Mouse (Mus musculus): ENCODE data around the gene Lbx2. TPM values are rescaled to one million over a fixed set of nuclear protein-coding genes. Genes with fewer than 3 reads are reported as not detected.

Lbx2 gene
- polyA plus RNA-seq, 1 experiment from 2014 or later, result 0.27 TPM

GRCm38 (mm10) chr6:83074979-83075378 is 11.2 kb upstream of the Lbx2 start:
- 22% methylated on average over 2 of the region's 2 CpGs for WGBS
- H3K27me3 ChIP-seq, result peaks cover 64% of the 10 kb centered on the region
- no peak overlapping the region for H3K4me3 ChIP-seq
- no peak for ATAC-seq (ENCODE audit: insufficient number of reproducible peaks, insufficient read depth, low FRiP score, low TSS enrichment, low read depth)
- peaks cover 35% of the 10 kb centered on the region for H3K4me1 ChIP-seq
- no peak overlapping the region for H3K9ac ChIP-seq
- peaks cover 5% of the 10 kb centered on the region for H3K36me3 ChIP-seq
- H3K9me3 ChIP-seq, result no peaks in the 10 kb centered on the region
- no peak overlapping the region for H3K4me2 ChIP-seq
- H3K27ac ChIP-seq, result no peak overlapping the region

GRCm38 (mm10) chr6:83077630-83078323 is 8.4 kb upstream of the Lbx2 start, which contains the start of gene Pcgf1:
Gene Pcgf1, plus strand, starts transcription at chr6:83077869.
- peaks cover 31% of the 10 kb centered on the region for H3K36me3 ChIP-seq
- peak within 1 kb of the TSS; percentile 93 for H3K4me2 ChIP-seq
- peaks cover 20% of the 10 kb centered on the region for H3K4me1 ChIP-seq
- peaks cover 46% of the 10 kb centered on the region for H3K27me3 ChIP-seq
- peak within 1 kb of the TSS; percentile 85 for H3K9ac ChIP-seq
- H3K27ac ChIP-seq, result peak within 1 kb of the TSS; percentile 88
- peak within 1 kb of the TSS; percentile 81 for H3K4me3 ChIP-seq
- under 1% methylated on average over 54 of the region's 54 CpGs for WGBS
- H3K9me3 ChIP-seq, result no peaks in the 10 kb centered on the region
- peak; percentile 78 for ATAC-seq (ENCODE audit: insufficient number of reproducible peaks, insufficient read depth, low FRiP score, low TSS enrichment, low read depth)

- Histone ChIP-seq H3K4me2 (peak overlapping the region; percentile 93), H3K4me1 (peaks cover 20% of the 10 kb centered on the region), H3K4me3 (peak overlapping the region; percentile 81), H3K27me3 (peaks cover 47% of the 10 kb centered on the region), H3K9me3 (no peaks in the 10 kb centered on the region), H3K9ac (peak overlapping the region; percentile 85), H3K27ac (peak overlapping the region; percentile 88), H3K36me3 (peaks cover 31% of the 10 kb centered on the region)
- peak; percentile 90 for ATAC-seq (ENCODE audit: insufficient number of reproducible peaks, insufficient read depth, low FRiP score, low TSS enrichment, low read depth)
- WGBS, result 0% methylated on average over 46 of the region's 46 CpGs
These were observed 7.8 kb upstream of the Lbx2 start for GRCm38 (mm10) chr6:83078324-83078858.

- Histone ChIP-seq H3K9ac (no peak overlapping the region), H3K27me3 (peaks cover 47% of the 10 kb centered on the region), H3K4me3 (no peak overlapping the region), H3K9me3 (no peaks in the 10 kb centered on the region), H3K36me3 (peaks cover 31% of the 10 kb centered on the region), H3K4me2 (no peak overlapping the region), H3K4me1 (peaks cover 31% of the 10 kb centered on the region), H3K27ac (no peak overlapping the region)
- 95% methylated on average over 5 of the region's 5 CpGs for WGBS
- ATAC-seq (ENCODE audit: insufficient number of reproducible peaks, insufficient read depth, low FRiP score, low TSS enrichment, low read depth), result no peak
These were observed 6.0 kb upstream of the Lbx2 start for GRCm38 (mm10) chr6:83080210-83080609.

- Histone ChIP-seq H3K4me3 (no peak overlapping the region), H3K27me3 (peaks cover 67% of the 10 kb centered on the region), H3K9ac (peak overlapping the region; percentile 36; the same call in 1 of the 2 replicates), H3K36me3 (peaks cover 31% of the 10 kb centered on the region), H3K9me3 (no peaks in the 10 kb centered on the region), H3K4me1 (peaks cover 43% of the 10 kb centered on the region), H3K27ac (no peak overlapping the region), H3K4me2 (no peak overlapping the region)
- 16% methylated on average over 5 of the region's 5 CpGs for WGBS
- ATAC-seq (ENCODE audit: insufficient number of reproducible peaks, insufficient read depth, low FRiP score, low TSS enrichment, low read depth), result no peak
These were observed 2.7 kb upstream of the Lbx2 start for GRCm38 (mm10) chr6:83083497-83083896.

- H3K9ac ChIP-seq, result no peak overlapping the region
- H3K36me3 ChIP-seq, result peaks cover 31% of the 10 kb centered on the region
- H3K9me3 ChIP-seq, result no peaks in the 10 kb centered on the region
- H3K4me1 ChIP-seq, result peaks cover 35% of the 10 kb centered on the region
- H3K27ac ChIP-seq, result no peak overlapping the region
- WGBS, result 7% methylated on average over 6 of the region's 6 CpGs
- no peak overlapping the region for H3K4me3 ChIP-seq
- peaks cover 76% of the 10 kb centered on the region for H3K27me3 ChIP-seq
- no peak for ATAC-seq (ENCODE audit: insufficient number of reproducible peaks, insufficient read depth, low FRiP score, low TSS enrichment, low read depth)
- H3K4me2 ChIP-seq, result no peak overlapping the region
These were observed 1.7 kb upstream of the Lbx2 start for GRCm38 (mm10) chr6:83084477-83084876.

- Histone ChIP-seq H3K4me1 (peaks cover 30% of the 10 kb centered on the region), H3K4me2 (peak overlapping the region; percentile 55), H3K27me3 (peaks cover 96% of the 10 kb centered on the region), H3K9me3 (no peaks in the 10 kb centered on the region), H3K27ac (no peak overlapping the region), H3K4me3 (peak overlapping the region; percentile 27), H3K9ac (no peak overlapping the region), H3K36me3 (peaks cover 2% of the 10 kb centered on the region; the same call in 1 of the 2 replicates)
- WGBS, result 2% methylated on average over 47 of the region's 47 CpGs
- no peak for ATAC-seq (ENCODE audit: insufficient number of reproducible peaks, insufficient read depth, low FRiP score, low TSS enrichment, low read depth)
These were observed 1.2 kb downstream of the Lbx2 start for GRCm38 (mm10) chr6:83087205-83087925.

- Histone ChIP-seq H3K36me3 (no peaks in the 10 kb centered on the region), H3K27me3 (peaks cover 96% of the 10 kb centered on the region), H3K4me3 (peak overlapping the region; percentile 27), H3K9ac (no peak overlapping the region), H3K9me3 (no peaks in the 10 kb centered on the region), H3K4me1 (peaks cover 30% of the 10 kb centered on the region), H3K27ac (no peak overlapping the region), H3K4me2 (peak overlapping the region; percentile 55)
- ATAC-seq (ENCODE audit: insufficient number of reproducible peaks, insufficient read depth, low FRiP score, low TSS enrichment, low read depth), result no peak
- WGBS, result 4% methylated on average over 9 of the region's 9 CpGs
These were observed 1.7 kb downstream of the Lbx2 start for GRCm38 (mm10) chr6:83087926-83088260.

GRCm38 (mm10) chr6:83092416-83093127 is 6.4 kb downstream of the Lbx2 start:
- Histone ChIP-seq H3K9me3 (no peaks in the 10 kb centered on the region), H3K4me2 (no peak overlapping the region), H3K27ac (no peak overlapping the region), H3K4me1 (peaks cover 3% of the 10 kb centered on the region), H3K36me3 (no peaks in the 10 kb centered on the region), H3K27me3 (peaks cover 66% of the 10 kb centered on the region), H3K4me3 (no peak overlapping the region), H3K9ac (no peak overlapping the region)
- no peak for ATAC-seq (ENCODE audit: insufficient number of reproducible peaks, insufficient read depth, low FRiP score, low TSS enrichment, low read depth)
- 37% methylated on average over 6 of the region's 6 CpGs for WGBS

- H3K4me2 ChIP-seq, result no peak overlapping the region
- H3K27ac ChIP-seq, result no peak overlapping the region
- WGBS, result 42% methylated on average over 6 of the region's 6 CpGs
- no peaks in the 10 kb centered on the region for H3K9me3 ChIP-seq
- no peaks in the 10 kb centered on the region for H3K36me3 ChIP-seq
- peaks cover 41% of the 10 kb centered on the region for H3K27me3 ChIP-seq
- no peak for ATAC-seq (ENCODE audit: insufficient number of reproducible peaks, insufficient read depth, low FRiP score, low TSS enrichment, low read depth)
- H3K4me1 ChIP-seq, result peaks cover 3% of the 10 kb centered on the region; the same call in 1 of the 2 replicates
- no peak overlapping the region for H3K9ac ChIP-seq
- no peak overlapping the region for H3K4me3 ChIP-seq
These were observed 9.8 kb downstream of the Lbx2 start for GRCm38 (mm10) chr6:83095968-83096367.

- Histone ChIP-seq H3K9me3 (no peaks in the 10 kb centered on the region), H3K9ac (no peak overlapping the region), H3K4me2 (no peak overlapping the region), H3K4me1 (peaks cover 19% of the 10 kb centered on the region), H3K27ac (no peak overlapping the region), H3K36me3 (no peaks in the 10 kb centered on the region), H3K4me3 (no peak overlapping the region), H3K27me3 (peaks cover 22% of the 10 kb centered on the region)
- no peak for ATAC-seq (ENCODE audit: insufficient number of reproducible peaks, insufficient read depth, low FRiP score, low TSS enrichment, low read depth)
- WGBS, result 70% methylated on average over 2 of the region's 2 CpGs
These were observed 12.2 kb downstream of the Lbx2 start for GRCm38 (mm10) chr6:83098411-83098810.
